Comparison of ENCODE assay signal across 1 mouse cellular context in the genomic region with DNA sequence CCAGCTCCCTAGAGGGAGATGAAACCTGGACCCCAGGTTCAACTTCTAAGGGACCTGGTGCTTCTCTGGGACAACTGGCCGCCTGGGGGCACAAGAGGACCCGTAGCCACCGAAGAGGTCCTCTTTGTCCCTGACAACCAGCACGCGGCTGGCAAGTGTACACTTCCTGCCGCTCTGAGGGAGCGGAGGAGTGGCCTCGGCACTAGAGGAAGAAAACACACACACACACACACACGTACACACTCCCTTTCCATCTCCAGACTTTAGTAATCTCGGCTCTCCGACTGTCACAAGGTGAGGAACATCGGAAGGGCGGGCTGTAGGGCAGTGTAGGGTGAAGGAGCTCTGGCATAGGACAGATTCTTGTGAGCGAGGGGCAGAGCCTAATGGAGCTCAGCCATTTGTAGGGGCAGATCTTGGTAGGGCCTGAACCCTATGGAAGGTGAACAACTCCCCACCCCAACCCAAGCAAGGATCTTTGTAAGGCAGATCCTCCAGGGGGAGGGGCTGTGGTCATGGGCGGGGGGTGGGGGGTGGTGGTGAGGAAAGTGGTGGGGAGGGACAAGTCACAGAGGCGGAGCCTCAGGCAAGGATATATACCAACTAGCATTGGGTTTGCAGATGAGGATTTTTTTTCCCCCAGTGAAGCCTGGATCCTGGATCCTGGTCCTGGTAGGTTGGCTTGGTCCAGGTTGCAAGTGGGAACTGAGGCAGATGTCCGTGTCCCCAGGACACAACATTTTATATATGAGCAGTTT.
A peak's percentile ranks its signal among the peaks of the same experiment; 100 is the strongest.
TF ChIP-seq lines count a peak whose summit lies in the region.

No protein-coding gene starts in this region.

TF ChIP-seq in C2C12, 6 proteins besides CTCF, POLR2A, EP300 and RAD21:
- TF ChIP-seq USF1 (IDR thresholded peaks at IDR 0.05; ENCODE audit: low read depth) (no peak), MAX (IDR thresholded peaks at IDR 0.05) (peak; percentile 92)
